Mouse (Mus musculus): ENCODE results near the gene Gm49450. TPM values are rescaled to one million over a fixed set of nuclear protein-coding genes. Genes with fewer than 3 reads are reported as not detected.

Gene Gm49450
- total RNA-seq (2021), result not detected in 2 replicates
- long read RNA-seq, experiment 1, partial matches to known transcripts, result 1 of 2 reads
- long read RNA-seq, experiment 1, other reads (novel, unspliced or antisense), result 1 of 2 reads
- long read RNA-seq, experiment 2, result 0 reads

GRCm38 (mm10) chr15:98953401-98954356, at the start of gene Gm49450, which contains the start of gene Tuba1a:
Gene Gm49450, minus strand, starts transcription at chr15:98953551.
Gene Tuba1a, minus strand, starts transcription at chr15:98953703.
- peak; percentile 88 for DNase-seq

- DNase-seq, result peak; percentile 83
Observed at GRCm38 (mm10) chr15:99001451-99001931, 48.1 kb upstream of the Gm49450 start.

DNA sequence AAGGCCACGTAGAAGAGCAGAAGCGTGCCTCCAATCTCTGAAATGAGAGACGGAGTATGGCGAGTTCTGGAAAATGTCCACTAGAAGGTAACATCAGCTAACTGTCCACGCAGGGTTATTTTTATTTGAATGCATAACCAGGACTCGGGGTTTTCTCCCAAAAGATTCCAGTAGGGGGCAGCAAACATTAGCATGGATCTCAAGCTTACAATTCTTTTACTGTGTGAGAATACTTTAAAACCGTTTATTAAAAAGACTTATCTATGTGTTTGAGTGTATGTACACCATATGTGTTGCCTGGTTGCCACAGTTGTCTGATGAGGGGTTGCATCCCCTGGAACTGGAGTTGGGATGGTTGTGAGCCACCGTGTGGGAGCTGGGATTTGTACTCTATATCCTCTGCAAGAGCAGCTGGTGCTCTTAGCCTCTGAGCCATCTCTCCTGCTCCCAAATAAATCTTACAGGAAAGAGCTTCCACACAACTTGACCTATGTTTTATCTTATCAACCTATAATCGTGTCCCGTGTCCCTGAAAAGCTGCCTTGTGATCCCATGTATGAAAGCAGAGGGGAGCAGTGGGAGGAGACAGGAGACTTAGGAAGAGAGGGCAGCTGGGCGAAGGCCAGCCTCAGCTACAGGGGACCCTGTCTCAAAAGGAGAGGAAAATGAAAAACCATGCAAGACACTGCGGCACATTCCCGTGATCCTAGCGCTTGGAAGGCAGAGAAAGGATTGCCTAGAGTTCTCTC, 47.4 kb upstream of the Gm49450 start:
- DNase-seq, result peak; percentile 77

DNA sequence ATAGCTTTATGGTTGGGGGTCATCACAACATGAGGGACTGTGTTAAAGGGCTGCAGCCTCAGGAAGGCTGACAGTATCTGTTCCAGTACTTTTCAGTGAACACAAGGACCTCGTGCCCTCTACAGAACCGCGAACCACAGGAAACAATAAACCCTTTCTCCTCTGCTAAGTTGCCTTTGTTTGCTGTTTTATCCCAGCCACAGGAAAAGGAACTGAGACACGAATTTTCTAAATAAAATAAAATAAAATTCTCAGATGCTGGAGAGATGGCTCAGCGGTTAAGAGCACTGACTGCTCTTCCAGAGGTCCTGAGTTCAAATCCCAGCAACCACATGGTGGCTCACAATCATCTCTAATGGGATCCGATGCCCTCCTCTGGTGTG, 45.4 kb upstream of the Gm49450 start:
- no peak for DNase-seq

DNA sequence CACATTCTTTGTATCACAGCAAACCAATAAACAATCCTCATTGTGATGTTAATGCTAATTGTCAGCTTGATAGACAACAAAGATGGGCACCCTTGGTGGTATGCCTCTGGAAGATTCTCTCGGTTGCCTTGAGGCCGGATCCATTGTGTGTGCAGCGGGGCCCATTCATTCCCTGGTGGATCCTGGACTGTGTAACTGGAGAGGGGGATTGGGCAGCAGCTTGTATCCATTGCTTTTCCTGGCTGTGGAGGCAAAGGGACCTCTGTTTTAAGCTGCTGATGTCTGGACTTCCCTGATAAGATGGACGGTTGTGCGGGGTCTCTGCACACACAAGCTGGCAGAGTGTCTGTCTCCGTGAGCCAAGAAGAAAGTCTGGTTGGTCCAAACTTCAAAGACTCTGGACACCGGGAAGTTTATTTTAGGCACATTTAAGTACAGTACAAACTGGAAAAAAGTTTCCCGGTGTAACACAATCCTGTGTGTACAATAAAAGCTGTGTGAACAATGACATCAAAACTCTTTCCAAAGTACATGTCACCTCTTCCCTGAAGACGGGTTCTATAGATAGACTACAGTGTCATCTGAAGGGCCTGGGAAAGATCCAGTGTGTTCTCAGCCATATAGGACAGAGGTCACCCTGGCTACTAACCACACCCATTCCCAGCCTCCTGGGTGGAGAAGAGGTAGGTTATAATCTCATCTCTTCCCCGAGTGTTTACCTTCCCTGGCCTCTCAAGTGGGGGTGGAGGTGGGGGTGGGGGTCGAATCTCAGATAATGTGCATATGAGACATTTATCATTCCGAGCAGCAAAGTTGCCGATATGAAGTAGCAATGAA, 44.8 kb upstream of the Gm49450 start:
- no peak for DNase-seq

GRCm38 (mm10) chr15:98996840-98997239, 43.5 kb upstream of the Gm49450 start:
- no peak for DNase-seq

GRCm38 (mm10) chr15:98994957-98995520, 41.7 kb upstream of the Gm49450 start:
- DNase-seq, result no peak

GRCm38 (mm10) chr15:98993865-98994264, 40.5 kb upstream of the Gm49450 start:
- peak; percentile 93 for DNase-seq

DNA sequence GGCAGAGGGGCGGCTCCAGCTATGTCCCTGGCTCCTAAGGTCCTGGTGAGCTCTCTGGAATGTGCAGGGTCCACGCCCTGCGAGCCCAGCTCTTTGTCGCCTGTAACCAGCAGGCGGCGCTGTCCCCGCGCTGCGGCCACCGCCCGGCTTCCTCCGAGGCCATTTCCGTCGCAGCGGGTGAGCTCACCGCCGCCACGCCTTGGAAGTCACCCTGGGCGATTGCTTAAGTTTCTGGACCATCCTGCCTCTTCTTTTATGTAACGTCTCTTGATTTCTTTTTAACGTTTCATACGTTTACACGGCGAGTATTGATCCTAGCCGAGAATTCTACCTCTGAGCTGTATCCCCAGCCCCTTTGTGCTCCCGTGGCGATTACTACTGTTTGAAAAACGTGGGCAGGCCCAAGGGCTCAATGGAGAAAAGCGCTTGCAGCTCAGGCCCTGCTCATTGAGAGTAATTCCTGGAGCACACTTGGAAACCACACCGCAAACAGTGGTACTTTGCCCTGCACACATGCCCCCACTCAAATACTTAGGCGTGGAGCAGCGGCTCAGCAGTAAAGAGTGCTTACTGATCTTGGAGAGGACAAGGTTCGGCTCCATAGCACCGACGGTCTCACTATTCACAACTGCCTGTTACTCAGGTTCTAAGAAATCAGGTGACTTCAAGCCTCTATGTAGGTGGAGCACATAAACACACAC, 39.9 kb upstream of the Gm49450 start:
- peak; percentile 97 for DNase-seq

GRCm38 (mm10) chr15:98992086-98992912, 38.9 kb upstream of the Gm49450 start:
- peak; percentile 60 for DNase-seq

- no peak for DNase-seq
Observed at GRCm38 (mm10) chr15:98991540-98992050, 38.2 kb upstream of the Gm49450 start.

GRCm38 (mm10) chr15:98990669-98991539, 37.6 kb upstream of the Gm49450 start:
- peak; percentile 38 for DNase-seq

- no peak for DNase-seq
Observed at GRCm38 (mm10) chr15:98989701-98990430, 36.5 kb upstream of the Gm49450 start.

DNA sequence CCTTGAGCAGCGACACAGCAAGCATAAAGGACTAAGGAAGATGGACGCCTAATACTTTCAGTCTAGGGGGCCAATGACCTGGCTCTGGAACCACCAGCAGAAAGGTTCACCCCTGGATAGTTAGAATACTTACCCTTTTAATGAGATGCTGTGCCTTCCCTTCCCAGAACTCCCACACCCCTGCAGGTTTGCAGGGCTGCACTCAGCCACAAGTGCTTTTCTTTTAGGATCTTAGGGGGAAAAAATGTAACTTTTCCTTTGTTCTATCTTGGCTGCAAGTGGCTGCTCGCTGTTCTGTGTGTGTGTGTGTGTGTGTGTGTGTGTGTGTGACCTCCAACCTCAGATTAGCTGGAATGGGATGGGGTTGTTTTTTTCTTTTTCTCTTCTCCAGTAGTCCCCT, 35.4 kb upstream of the Gm49450 start:
- DNase-seq, result no peak

DNA sequence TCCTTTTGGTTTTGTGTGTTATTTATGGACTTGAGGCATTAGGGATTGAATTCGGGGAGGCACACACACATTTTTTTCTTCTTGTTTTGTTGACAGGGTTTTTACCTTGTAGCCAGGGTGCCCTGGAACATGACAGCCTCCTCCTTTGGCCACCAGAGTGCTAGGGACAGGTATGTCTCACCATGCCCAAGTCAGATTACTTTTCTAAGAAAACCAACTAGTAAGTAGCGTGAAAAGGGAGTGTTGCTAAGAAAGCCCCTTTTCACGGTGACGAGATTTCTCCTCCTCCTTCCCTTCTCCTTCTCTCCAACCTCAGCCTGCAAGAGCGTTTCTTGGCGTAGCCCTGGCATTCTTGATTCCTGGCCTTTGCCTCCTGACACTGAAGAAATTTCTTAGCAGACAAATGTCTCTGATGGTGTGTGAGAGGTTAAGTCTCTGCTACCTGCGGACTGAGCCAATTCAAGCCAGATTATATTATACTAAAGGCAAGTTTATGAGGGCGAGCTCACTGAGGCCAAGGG, 34.4 kb upstream of the Gm49450 start:
- no peak for DNase-seq

GRCm38 (mm10) chr15:98987077-98987630, 33.8 kb upstream of the Gm49450 start:
- no peak for DNase-seq
